Mouse (Mus musculus) liver, postnatal 0 days (tissue): Measurements from ENCODE around the gene Cog7. TPM values are rescaled to one million over a fixed set of nuclear protein-coding genes. Genes with fewer than 3 reads are reported as not detected.

Experiments used
- ATAC-seq: fragments of 200-750 bp; cut with Nextera tagmentation; 2 replicates; pipeline ENCODE4 v1.8.0; 2017; ENCODE audit warnings: mild to moderate bottlenecking, moderate library complexity
- DNase-seq: peaks from one replicate; pipeline ENCODE4 v3.0.0-alpha.2; 2016
- H3K27ac ChIP-seq: fragments of 300-500 bp; sonication (generic); 2 replicates; pipeline ENCODE4 v1.5.1; 2014; ENCODE audit warnings: antibody characterized with exemption, moderate library complexity, mild to moderate bottlenecking, low read depth
- H3K27me3 ChIP-seq: fragments of 300-500 bp; sonication (generic); 2 replicates; pipeline ENCODE4 v1.6.1; 2014; ENCODE audit warnings: low read length, control low read depth, mixed read lengths; ENCODE audit not compliant: insufficient read depth
- H3K36me3 ChIP-seq: fragments of 300-500 bp; sonication (generic); replicated peaks from 2 replicates; pipeline ENCODE4 v1.6.1; 2014; ENCODE audit warnings: mild to moderate bottlenecking, control low read depth, low read length, moderate library complexity, mixed read lengths; ENCODE audit not compliant: insufficient read depth
- H3K4me1 ChIP-seq: fragments of 300-500 bp; sonication (generic); 2 replicates; pipeline ENCODE4 v1.6.1; 2014; ENCODE audit warnings: antibody characterized with exemption, mild to moderate bottlenecking, control low read depth; ENCODE audit not compliant: insufficient read depth
- H3K4me2 ChIP-seq: fragments of 300-500 bp; sonication (generic); 2 replicates; pipeline ENCODE4 v1.6.1; 2014; ENCODE audit warnings: low read depth, mild to moderate bottlenecking, low read length, moderate library complexity, mixed read lengths
- H3K4me3 ChIP-seq: fragments of 300-500 bp; sonication (generic); 2 replicates; pipeline ENCODE4 v1.5.1; 2014; ENCODE audit warnings: low read depth, low read length
- H3K9ac ChIP-seq: fragments of 300-500 bp; sonication (generic); replicated peaks from 2 replicates; pipeline ENCODE4 v1.6.1; 2014; ENCODE audit warnings: mild to moderate bottlenecking, moderate library complexity
- H3K9me3 ChIP-seq: fragments of 300-500 bp; sonication (generic); 2 replicates; pipeline ENCODE4 v1.6.1; 2016; ENCODE audit warnings: mild to moderate bottlenecking, control low read depth, low read length, mixed read lengths
- CTCF ChIP-seq: sonication (generic); IDR thresholded peaks from 2 replicates; pipeline ENCODE4 v1.5.1; 2016; ENCODE audit warnings: antibody characterized with exemption, low read depth
- EP300 ChIP-seq: IDR thresholded peaks from 2 replicates; pipeline ENCODE4 v1.6.1; 2016; ENCODE audit warnings: antibody characterized with exemption, low read depth, mild to moderate bottlenecking
- WGBS: fragments of 180-500 bp; shearing (Covaris S2); extraction: QIAGEN DNeasy Blood & Tissue Kit; methylation state at CpG from one replicate; pipeline ENCODE4 v1.1.7; 2014; ENCODE audit not compliant: insufficient replicate concordance; 5-methylcytosine and 5-hydroxymethylcytosine counted together
- polyA plus RNA-seq: library from polyadenylated mRNA; unstranded; fragments of >200 nt; fragmentation: Nextera tagmentation; extraction: Ambion mirVana; gene quantifications from 2 replicates; pipeline ENCODE4 v1.2.1, GENCODE M21; 2015

The Cog7 gene
- polyA plus RNA-seq, 1 experiment from 2014 or later: 5.4 TPM

DNA sequence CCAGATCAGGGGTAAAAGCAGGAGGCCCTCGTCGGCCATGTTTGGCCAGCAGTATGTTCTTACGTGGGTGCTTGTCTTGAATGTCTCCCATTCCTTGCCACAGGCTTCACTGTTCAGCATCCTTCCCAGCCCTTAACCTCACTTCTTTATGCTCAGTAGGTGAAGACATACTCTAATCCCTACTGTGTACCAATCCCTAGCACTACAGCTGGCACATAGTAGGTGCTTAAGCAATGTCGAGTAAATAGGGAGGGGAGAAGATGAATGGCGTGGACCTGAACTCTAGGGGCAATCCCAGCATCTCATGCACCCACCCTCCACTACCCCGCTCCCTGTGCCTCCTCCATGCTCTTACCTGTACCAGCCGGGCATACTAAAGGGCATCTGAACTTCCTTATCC lies 57.1 kb downstream of the Cog7 start:
- DNase-seq (no peak), ATAC-seq (no peak)
- TF ChIP-seq CTCF: no peak
- TF ChIP-seq EP300: no peak
- Histone ChIP-seq H3K27me3 (no peaks in the 10 kb centered on the region), H3K4me1 (no peaks in the 10 kb centered on the region), H3K36me3 (peaks cover 14% of the 10 kb centered on the region), H3K4me2 (no peak overlapping the region), H3K9me3 (no peaks in the 10 kb centered on the region), H3K4me3 (no peak overlapping the region), H3K9ac (no peak overlapping the region), H3K27ac (no peak overlapping the region)
- whole genome bisulfite sequencing: 87% methylated on average over 7 of the region's 7 CpGs

DNA sequence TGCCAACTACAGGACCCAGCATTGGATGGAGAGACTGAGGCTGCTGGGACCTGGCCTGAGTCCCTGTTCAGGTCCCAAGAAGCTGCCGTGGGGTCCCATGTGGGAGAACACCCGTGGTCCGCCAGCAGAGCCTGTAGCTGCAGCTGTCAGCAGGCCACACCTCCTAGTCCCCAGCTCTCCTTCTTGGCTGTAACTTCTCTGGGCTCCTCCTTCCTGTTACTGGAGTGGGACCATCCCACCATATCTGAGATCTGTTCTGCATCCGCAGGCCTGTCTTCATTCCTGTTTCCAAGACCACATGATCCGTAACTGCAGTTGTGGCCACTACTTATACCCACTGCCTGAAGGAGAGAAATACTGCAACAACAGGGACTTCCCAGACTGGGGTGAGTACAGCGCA lies 67.6 kb downstream of the Cog7 start:
- no peak for DNase-seq
- Histone ChIP-seq H3K4me2 (no peak overlapping the region), H3K9me3 (no peaks in the 10 kb centered on the region), H3K36me3 (no peaks in the 10 kb centered on the region), H3K27me3 (no peaks in the 10 kb centered on the region), H3K4me3 (no peak overlapping the region), H3K4me1 (no peaks in the 10 kb centered on the region), H3K27ac (no peak overlapping the region), H3K9ac (no peak overlapping the region)
- WGBS: 63% methylated on average over 6 of the region's 6 CpGs
- ATAC-seq: no peak
- TF ChIP-seq EP300 (no peak), CTCF (no peak)

DNA sequence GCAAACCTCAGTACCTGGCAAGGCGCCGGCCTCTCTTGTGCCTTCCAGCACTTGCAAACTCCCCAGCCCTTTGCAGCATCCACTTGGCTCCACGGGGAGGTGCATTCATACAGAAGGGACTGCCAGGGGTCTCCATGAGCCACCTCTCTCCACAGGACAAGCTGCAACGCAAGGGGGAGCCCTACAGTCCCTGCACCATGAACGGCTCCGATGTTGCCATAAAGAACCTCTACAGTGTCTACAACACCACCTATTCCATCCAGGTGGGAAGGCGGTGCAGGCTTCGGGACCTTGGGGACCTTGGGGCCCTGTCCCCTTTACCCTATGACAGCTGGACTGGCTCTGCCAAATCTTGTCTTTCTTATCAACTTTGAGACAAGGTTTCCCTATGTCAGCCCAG lies 69.3 kb downstream of the Cog7 start:
- Histone ChIP-seq H3K4me3 (no peak overlapping the region), H3K9me3 (no peaks in the 10 kb centered on the region), H3K27me3 (no peaks in the 10 kb centered on the region), H3K9ac (no peak overlapping the region), H3K4me2 (no peak overlapping the region), H3K36me3 (no peaks in the 10 kb centered on the region), H3K4me1 (no peaks in the 10 kb centered on the region; the same call in 1 of the 2 replicates), H3K27ac (no peak overlapping the region)
- ATAC-seq (no peak), DNase-seq (no peak)
- WGBS: 67% methylated on average over 8 of the region's 8 CpGs
- no peak for TF ChIP-seq CTCF
- no peak for TF ChIP-seq EP300

DNA sequence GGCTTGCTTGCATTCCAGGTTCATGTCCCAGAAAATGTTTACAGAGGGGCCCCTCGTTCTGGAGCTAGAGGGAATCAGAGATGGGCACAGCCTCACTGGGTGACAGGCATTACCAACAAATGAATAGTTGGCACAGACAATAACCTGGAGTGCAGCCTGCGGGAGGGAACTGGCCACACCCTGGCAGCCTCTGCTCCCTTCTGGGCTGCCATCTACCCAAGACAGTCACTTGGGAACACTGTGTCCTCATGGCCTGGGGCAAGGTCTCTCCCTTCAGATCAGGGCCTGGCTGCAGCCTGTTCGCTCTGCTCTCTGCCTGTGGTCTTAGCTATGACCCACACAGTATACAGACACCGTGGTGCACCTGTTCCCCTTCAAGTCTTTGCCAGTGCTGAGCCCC lies 74.6 kb downstream of the Cog7 start:
- Histone ChIP-seq H3K36me3 (no peaks in the 10 kb centered on the region), H3K27ac (no peak overlapping the region), H3K4me3 (no peak overlapping the region), H3K4me2 (no peak overlapping the region), H3K27me3 (no peaks in the 10 kb centered on the region), H3K9ac (no peak overlapping the region), H3K9me3 (no peaks in the 10 kb centered on the region), H3K4me1 (peaks cover 3% of the 10 kb centered on the region; the same call in 1 of the 2 replicates)
- TF ChIP-seq EP300: no peak
- no peak for TF ChIP-seq CTCF
- no peak for ATAC-seq
- no peak for DNase-seq
- 61% methylated on average over 4 of the region's 4 CpGs for WGBS

DNA sequence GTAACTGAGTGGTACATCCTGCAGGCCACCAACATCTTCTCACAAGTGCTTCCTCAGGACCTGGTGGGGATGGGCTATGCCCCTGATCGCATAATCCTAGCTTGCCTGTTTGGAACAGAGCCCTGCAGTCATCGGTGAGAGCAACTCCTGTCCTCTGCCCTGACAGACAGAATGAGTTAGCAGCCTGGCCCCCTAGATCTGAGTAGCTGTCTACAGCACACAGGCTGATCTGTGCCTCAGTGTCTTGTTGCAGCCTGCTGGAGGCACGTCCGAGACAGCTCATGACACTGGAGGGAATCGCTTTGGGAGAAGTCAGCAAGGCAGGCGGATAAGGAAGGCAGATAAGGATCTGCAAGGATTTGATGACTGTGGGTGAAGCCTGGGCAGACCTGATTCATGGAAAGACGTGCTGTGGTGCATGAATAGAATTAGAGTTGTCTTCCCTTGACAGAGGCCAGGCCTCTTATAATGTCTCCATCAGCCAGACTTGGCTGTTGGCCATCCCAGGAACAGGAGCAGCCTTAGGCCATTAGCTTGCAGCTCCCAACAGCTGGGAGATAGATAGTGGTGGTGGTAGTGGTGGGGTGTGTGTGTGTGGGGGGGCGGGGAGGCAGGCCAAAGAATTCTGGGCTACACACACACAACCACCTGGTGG lies 78.6 kb downstream of the Cog7 start:
- H3K27ac ChIP-seq: no peak overlapping the region
- H3K9me3 ChIP-seq: no peaks in the 10 kb centered on the region
- no peak overlapping the region for H3K4me3 ChIP-seq
- H3K4me2 ChIP-seq: no peak overlapping the region
- no peaks in the 10 kb centered on the region for H3K36me3 ChIP-seq
- H3K9ac ChIP-seq: no peak overlapping the region
- H3K4me1 ChIP-seq: peaks cover 3% of the 10 kb centered on the region; the same call in 1 of the 2 replicates
- peaks cover 4% of the 10 kb centered on the region; the same call in 1 of the 2 replicates for H3K27me3 ChIP-seq
- 60% methylated on average over 8 of the region's 8 CpGs for WGBS
- ATAC-seq (no peak), DNase-seq (no peak)
- no peak for TF ChIP-seq CTCF
- no peak for TF ChIP-seq EP300

DNA sequence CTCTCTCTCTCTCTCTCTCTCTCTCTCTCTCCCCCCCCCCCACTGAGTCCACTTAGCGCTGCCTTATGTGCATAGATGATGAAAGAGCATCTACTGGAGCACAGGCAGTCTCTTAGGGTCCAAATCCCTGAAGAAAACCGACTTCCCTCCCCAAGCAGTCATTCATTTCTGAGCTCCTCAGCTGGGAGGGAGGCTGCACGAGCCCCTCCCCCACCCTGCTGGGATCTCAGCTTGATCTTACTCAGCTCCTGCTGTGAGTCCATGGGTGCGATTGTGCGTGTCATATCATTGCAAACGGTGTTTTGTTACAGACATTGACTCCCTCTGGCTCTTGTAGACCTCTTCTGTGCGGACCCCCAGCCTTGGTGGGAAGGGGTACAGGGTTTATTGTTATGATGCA lies 81.6 kb downstream of the Cog7 start:
- H3K9ac ChIP-seq: no peak overlapping the region
- no peaks in the 10 kb centered on the region for H3K9me3 ChIP-seq
- no peak overlapping the region for H3K27ac ChIP-seq
- DNase-seq (no peak), ATAC-seq (no peak)
- 12% methylated on average over 7 of the region's 7 CpGs for WGBS
- peaks cover 4% of the 10 kb centered on the region; the same call in 1 of the 2 replicates for H3K27me3 ChIP-seq
- TF ChIP-seq EP300 (no peak), CTCF (no peak)
- no peak overlapping the region for H3K4me2 ChIP-seq
- H3K4me1 ChIP-seq: no peaks in the 10 kb centered on the region
- no peaks in the 10 kb centered on the region for H3K36me3 ChIP-seq
- no peak overlapping the region for H3K4me3 ChIP-seq

DNA sequence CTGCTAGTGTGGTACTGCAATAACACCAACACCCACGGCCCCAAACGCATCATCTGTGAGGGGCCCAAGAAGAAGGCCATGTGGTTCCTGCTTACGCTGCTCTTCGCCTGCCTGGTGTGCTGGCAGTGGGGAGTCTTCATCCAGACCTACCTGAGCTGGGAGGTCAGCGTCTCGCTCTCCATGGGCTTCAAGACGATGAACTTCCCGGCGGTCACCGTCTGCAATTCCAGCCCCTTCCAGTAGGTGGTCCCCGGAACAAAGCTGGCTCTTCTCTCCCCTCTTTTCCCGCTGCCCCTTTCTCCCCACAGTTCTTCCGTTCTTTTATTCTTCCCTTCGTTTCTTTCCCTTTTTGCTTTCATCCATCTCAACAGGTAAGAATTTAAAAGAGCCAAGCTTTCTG lies 82.2 kb downstream of the Cog7 start:
- H3K4me3 ChIP-seq: no peak overlapping the region
- 8% methylated on average over 14 of the region's 14 CpGs for WGBS
- H3K36me3 ChIP-seq: no peaks in the 10 kb centered on the region
- H3K9me3 ChIP-seq: no peaks in the 10 kb centered on the region
- no peak overlapping the region for H3K9ac ChIP-seq
- ATAC-seq: no peak
- DNase-seq: peak; percentile 41
- H3K27ac ChIP-seq: no peak overlapping the region
- peaks cover 4% of the 10 kb centered on the region; the same call in 1 of the 2 replicates for H3K27me3 ChIP-seq
- no peaks in the 10 kb centered on the region for H3K4me1 ChIP-seq
- TF ChIP-seq CTCF (peak; percentile 64), EP300 (no peak)
- H3K4me2 ChIP-seq: no peak overlapping the region
